Mouse (Mus musculus): ENCODE data around the gene Acyp1. TPM values are rescaled to one million over a fixed set of nuclear protein-coding genes. Genes with fewer than 3 reads are reported as not detected.
A peak's percentile ranks its signal among the peaks of the same experiment; 100 is the strongest.

Gene Acyp1
- polyA plus RNA-seq, 1 experiment, result 29.0 TPM

- H3K36me3 ChIP-seq (replicated peaks; ENCODE audit: low read length), result peaks cover 40% of the 10 kb centered on the region
- H3K27me3 ChIP-seq (replicated peaks), result peaks cover 4% of the 10 kb centered on the region
- no peaks in the 10 kb centered on the region for H3K9me3 ChIP-seq
- H3K4me1 ChIP-seq, result peaks cover 10% of the 10 kb centered on the region
- H3K4me3 ChIP-seq (replicated peaks), result no peak overlapping the region
- TF ChIP-seq GATA1 (IDR thresholded peaks at IDR 0.05; ENCODE audit: borderline replicate concordance, low read length) (no peak), FLI1 (IDR thresholded peaks at IDR 0.05; ENCODE audit: low read length) (no peak)
Observed at GRCm38 (mm10) chr12:85297345-85297997, 9.2 kb upstream of the Acyp1 start.

GRCm38 (mm10) chr12:85296915-85297314 is 8.7 kb upstream of the Acyp1 start:
- Histone ChIP-seq H3K4me1 (peaks cover 15% of the 10 kb centered on the region), H3K4me3 (replicated peaks) (no peak overlapping the region), H3K27me3 (replicated peaks) (peaks cover 4% of the 10 kb centered on the region), H3K36me3 (replicated peaks; ENCODE audit: low read length) (peaks cover 34% of the 10 kb centered on the region), H3K9me3 (no peaks in the 10 kb centered on the region)
- TF ChIP-seq FLI1 (IDR thresholded peaks at IDR 0.05; ENCODE audit: low read length) (no peak), GATA1 (IDR thresholded peaks at IDR 0.05; ENCODE audit: borderline replicate concordance, low read length) (no peak)

GRCm38 (mm10) chr12:85295506-85295905 is 7.3 kb upstream of the Acyp1 start:
- peaks cover 20% of the 10 kb centered on the region for H3K36me3 ChIP-seq (replicated peaks; ENCODE audit: low read length)
- H3K4me3 ChIP-seq (replicated peaks), result no peak overlapping the region
- no peaks in the 10 kb centered on the region for H3K9me3 ChIP-seq
- TF ChIP-seq FLI1 (IDR thresholded peaks at IDR 0.05; ENCODE audit: low read length), result no peak
- TF ChIP-seq GATA1 (IDR thresholded peaks at IDR 0.05; ENCODE audit: borderline replicate concordance, low read length), result no peak
- H3K27me3 ChIP-seq (replicated peaks), result peaks cover 7% of the 10 kb centered on the region
- peaks cover 16% of the 10 kb centered on the region for H3K4me1 ChIP-seq

GRCm38 (mm10) chr12:85292906-85293305 is 4.7 kb upstream of the Acyp1 start:
- Histone ChIP-seq H3K4me1 (peaks cover 17% of the 10 kb centered on the region), H3K4me3 (replicated peaks) (no peak overlapping the region), H3K27me3 (replicated peaks) (peaks cover 31% of the 10 kb centered on the region), H3K36me3 (replicated peaks; ENCODE audit: low read length) (peaks cover under 1% of the 10 kb centered on the region), H3K9me3 (no peaks in the 10 kb centered on the region)
- TF ChIP-seq FLI1 (IDR thresholded peaks at IDR 0.05; ENCODE audit: low read length) (no peak), GATA1 (IDR thresholded peaks at IDR 0.05; ENCODE audit: borderline replicate concordance, low read length) (no peak)

GRCm38 (mm10) chr12:85292288-85292687 is 4.0 kb upstream of the Acyp1 start:
- H3K9me3 ChIP-seq, result no peaks in the 10 kb centered on the region
- peaks cover 36% of the 10 kb centered on the region for H3K27me3 ChIP-seq (replicated peaks)
- H3K4me3 ChIP-seq (replicated peaks), result no peak overlapping the region
- H3K36me3 ChIP-seq (replicated peaks; ENCODE audit: low read length), result no peaks in the 10 kb centered on the region
- TF ChIP-seq GATA1 (IDR thresholded peaks at IDR 0.05; ENCODE audit: borderline replicate concordance, low read length), result no peak
- no peak for TF ChIP-seq FLI1 (IDR thresholded peaks at IDR 0.05; ENCODE audit: low read length)
- peaks cover 19% of the 10 kb centered on the region for H3K4me1 ChIP-seq

- peaks cover 35% of the 10 kb centered on the region for H3K27me3 ChIP-seq (replicated peaks)
Observed at GRCm38 (mm10) chr12:85291541-85291940, 3.3 kb upstream of the Acyp1 start.

GRCm38 (mm10) chr12:85290633-85291032 is 2.4 kb upstream of the Acyp1 start:
- no peak overlapping the region for H3K4me3 ChIP-seq (replicated peaks)
- peaks cover 36% of the 10 kb centered on the region for H3K27me3 ChIP-seq (replicated peaks)
- peaks cover 19% of the 10 kb centered on the region for H3K4me1 ChIP-seq
- 0 out of 2 replicates have a peak, but pooled peaks cover 3% of the 10 kb centered on the region for H3K9me3 ChIP-seq
- TF ChIP-seq FLI1 (IDR thresholded peaks at IDR 0.05; ENCODE audit: low read length) (no peak), GATA1 (IDR thresholded peaks at IDR 0.05; ENCODE audit: borderline replicate concordance, low read length) (no peak)
- H3K36me3 ChIP-seq (replicated peaks; ENCODE audit: low read length), result no peaks in the 10 kb centered on the region

More at GRCm38 (mm10) chr12:85291541-85291940, 3.3 kb upstream of the Acyp1 start:
- TF ChIP-seq GATA1 (IDR thresholded peaks at IDR 0.05; ENCODE audit: borderline replicate concordance, low read length), result no peak
- TF ChIP-seq FLI1 (IDR thresholded peaks at IDR 0.05; ENCODE audit: low read length), result no peak
- H3K36me3 ChIP-seq (replicated peaks; ENCODE audit: low read length), result no peaks in the 10 kb centered on the region
- H3K4me1 ChIP-seq, result peaks cover 19% of the 10 kb centered on the region
- H3K4me3 ChIP-seq (replicated peaks), result no peak overlapping the region
- H3K9me3 ChIP-seq, result 0 out of 2 replicates have a peak, but pooled peaks cover 3% of the 10 kb centered on the region

- Histone ChIP-seq H3K4me1 (peaks cover 19% of the 10 kb centered on the region), H3K4me3 (replicated peaks) (no peak overlapping the region), H3K27me3 (replicated peaks) (peaks cover 36% of the 10 kb centered on the region), H3K36me3 (replicated peaks; ENCODE audit: low read length) (no peaks in the 10 kb centered on the region), H3K9me3 (0 out of 2 replicates have a peak, but pooled peaks cover 3% of the 10 kb centered on the region)
- TF ChIP-seq GATA1 (IDR thresholded peaks at IDR 0.05; ENCODE audit: borderline replicate concordance, low read length) (no peak), FLI1 (IDR thresholded peaks at IDR 0.05; ENCODE audit: low read length) (no peak)
Observed at GRCm38 (mm10) chr12:85289157-85290000, 1.1 kb upstream of the Acyp1 start.

GRCm38 (mm10) chr12:85288486-85289156 is 383 bp upstream of the Acyp1 start, which contains the start of gene Zc2hc1c:
Gene Zc2hc1c, plus strand, starts transcription at chr12:85288591.
- Histone ChIP-seq H3K9me3 (0 out of 2 replicates have a peak, but pooled peaks cover 3% of the 10 kb centered on the region), H3K4me1 (peaks cover 21% of the 10 kb centered on the region), H3K27me3 (replicated peaks) (peaks cover 36% of the 10 kb centered on the region), H3K4me3 (replicated peaks) (peak within 1 kb of the TSS; percentile 91), H3K36me3 (replicated peaks; ENCODE audit: low read length) (no peaks in the 10 kb centered on the region)
- no peak for TF ChIP-seq GATA1 (IDR thresholded peaks at IDR 0.05; ENCODE audit: borderline replicate concordance, low read length)
- TF ChIP-seq FLI1 (IDR thresholded peaks at IDR 0.05; ENCODE audit: low read length), result no peak
